Mouse (Mus musculus): ENCODE measurements around the gene Auts2.

- TF ChIP-seq CTCF (IDR thresholded peaks at IDR 0.05; ENCODE audit: borderline replicate concordance, insufficient read depth, low read depth, low read length), result no peak
- no peak for TF ChIP-seq POLR2A (IDR thresholded peaks at IDR 0.05; ENCODE audit: borderline replicate concordance, insufficient read depth, low read length)
These were observed 407.0 kb downstream of the Auts2 start for GRCm38 (mm10) chr5:132135941-132136663.

All from cerebellum, adult 2 months (tissue).